Mouse (Mus musculus): ENCODE data around the gene Cacna1c.

Cacna1c gene

DNA sequence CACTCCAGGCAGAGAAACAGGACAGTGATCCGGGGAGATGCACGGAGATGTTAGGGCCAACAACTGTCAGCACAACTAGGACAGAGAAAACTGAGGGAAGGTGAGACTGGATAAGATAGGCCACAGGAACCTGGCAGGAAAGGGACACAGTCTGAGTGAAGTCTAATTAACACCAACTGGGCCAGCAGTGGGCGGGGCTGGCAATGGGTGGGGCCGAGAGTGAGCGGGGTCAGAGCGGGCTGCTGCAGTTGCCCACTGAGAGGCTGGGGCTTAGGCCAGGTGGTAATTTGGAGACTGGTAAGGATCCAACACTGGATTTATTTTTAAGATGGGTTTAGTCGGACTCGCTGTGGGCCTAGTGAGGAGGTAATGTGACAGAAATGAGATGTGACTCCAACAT is 418.8 kb downstream of the Cacna1c start:
- DNase-seq: peak; percentile 70

DNA sequence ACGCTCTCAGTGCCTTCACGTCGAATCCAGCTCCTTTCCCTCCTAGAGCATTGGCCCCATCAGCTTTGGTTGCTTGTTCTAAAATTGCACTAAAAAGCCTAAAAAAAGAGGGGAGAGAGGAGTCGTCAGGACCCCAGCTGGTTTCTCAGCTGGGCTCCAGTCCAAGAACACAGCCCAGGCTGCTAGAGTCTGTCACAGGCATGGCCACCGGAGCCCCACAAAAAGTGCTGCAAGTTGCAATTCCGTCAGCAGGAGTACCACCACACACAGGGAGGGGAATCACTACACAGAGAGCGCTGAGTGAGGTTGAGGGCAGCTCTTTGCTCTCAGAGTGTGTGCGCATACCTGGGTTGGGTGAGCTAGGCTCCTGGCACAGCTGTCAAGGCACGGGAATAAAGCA is 419.8 kb downstream of the Cacna1c start:
- no peak for DNase-seq

DNA sequence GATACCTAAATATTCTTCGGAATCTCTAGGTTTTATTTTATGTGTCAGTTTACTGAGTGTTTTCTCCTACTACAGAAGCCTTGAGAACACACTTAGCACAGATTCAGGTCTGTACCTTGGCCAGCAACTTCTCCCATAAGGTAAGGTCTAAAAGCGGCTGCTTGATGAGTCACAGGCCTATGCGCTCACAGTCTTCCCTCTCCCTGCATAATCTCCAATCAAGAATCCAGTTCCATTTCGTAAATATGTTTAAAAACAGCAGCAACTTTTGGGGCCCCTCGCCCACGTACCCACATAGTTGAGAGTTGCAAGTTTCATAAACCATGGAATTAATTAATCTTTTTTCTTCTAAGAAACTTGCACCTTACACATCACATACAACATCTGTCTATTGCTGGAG is 423.6 kb downstream of the Cacna1c start:
- DNase-seq: no peak

DNA sequence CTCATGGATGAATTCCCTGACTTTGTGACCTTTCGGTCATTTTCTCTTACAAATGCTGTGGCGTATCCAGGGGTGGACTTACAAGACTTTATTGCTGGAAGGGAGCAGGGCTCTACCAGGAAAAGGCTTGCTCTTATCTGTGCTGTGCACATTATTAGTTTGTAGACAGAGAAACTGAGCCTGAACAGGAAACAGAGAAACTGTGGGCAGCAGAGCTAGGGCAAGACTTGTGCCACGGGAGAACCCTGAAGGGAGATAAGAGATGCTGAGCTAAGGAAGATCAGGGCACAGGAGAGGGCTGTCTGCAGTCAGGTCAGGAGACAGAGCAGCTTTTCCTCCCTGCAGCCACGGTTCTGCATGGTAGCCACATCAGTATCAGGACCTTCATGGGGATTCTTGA is 425.1 kb downstream of the Cacna1c start:
- peak; percentile 68 for DNase-seq

DNA sequence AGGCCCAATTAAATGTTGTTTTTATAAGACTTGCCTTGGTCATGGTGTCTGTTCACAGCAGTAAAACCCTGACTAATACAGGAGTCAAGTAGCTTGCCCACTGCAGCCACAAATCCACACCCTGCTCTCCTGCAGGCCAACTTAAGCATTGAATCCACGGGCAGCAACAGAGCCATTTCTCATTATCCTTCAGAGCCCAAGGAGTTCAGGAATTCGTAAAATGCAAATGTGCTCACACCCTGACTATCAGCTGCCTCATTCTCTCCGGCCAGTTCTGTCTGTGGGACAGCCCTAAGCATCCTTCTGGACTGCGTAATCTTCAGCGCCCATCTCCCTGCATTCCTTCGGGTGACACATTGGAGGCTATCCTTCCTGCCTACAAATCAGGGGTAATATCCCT is 425.8 kb downstream of the Cacna1c start:
- no peak for DNase-seq

- DNase-seq: no peak
These were observed 426.4 kb downstream of the Cacna1c start for GRCm38 (mm10) chr6:118769792-118770191.

DNA sequence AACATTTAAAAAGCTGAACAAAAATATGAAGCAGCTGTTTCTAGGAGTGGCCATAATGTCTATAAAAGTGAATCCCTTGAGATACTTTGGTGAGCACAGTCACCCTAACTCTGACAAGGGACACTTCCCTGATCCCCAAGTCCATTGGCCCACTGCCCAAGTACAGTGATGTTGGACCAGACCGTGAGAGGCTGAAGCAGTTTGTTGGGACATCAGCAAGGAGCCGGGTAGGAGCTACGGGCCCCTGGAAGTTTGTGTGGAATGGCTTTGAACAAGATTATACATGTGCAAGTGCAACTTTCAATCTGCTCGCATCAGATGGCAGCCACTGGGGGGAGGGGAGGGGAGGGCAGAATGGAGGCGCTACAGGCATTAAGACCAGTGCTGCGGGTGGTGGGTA is 428.5 kb downstream of the Cacna1c start:
- DNase-seq: no peak

DNA sequence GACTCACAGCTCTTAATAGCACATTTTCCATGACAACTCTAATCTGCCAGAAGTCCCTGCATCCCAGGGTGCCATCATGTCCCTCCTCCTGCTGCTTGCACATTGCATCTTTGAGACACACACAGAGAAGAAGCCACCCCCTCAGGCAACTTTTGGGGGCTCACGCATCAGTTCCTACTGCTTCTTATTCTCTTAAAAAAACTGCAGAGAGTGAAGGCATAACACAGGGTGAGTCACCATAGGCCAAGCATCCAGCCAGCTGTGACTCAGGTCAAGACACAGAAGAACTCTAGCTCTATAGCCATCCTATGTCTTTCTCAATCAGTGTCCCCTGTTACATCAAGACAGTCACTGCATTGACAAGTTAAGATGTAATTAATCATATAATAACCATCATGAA is 431.0 kb downstream of the Cacna1c start:
- no peak for DNase-seq

DNA sequence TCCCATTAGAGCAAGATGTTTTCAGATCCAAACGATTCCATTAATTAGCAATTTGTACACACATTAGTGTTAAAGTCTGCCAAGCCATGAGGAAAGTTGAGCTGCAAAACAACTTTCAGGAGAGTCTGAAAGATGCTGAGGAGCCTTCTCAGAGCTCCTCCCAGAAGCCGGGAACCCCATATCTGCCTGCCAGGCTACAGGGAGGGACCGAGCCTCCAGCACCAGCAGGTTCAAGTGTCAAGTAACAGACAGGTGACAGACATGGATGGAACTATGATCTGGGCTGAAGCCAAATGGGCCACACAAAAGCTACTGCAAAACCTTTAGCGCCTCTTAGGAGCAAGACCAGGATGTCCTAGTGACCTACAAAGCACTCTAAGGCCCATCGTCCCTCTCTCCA is 437.2 kb downstream of the Cacna1c start:
- peak; percentile 84 for DNase-seq

DNA sequence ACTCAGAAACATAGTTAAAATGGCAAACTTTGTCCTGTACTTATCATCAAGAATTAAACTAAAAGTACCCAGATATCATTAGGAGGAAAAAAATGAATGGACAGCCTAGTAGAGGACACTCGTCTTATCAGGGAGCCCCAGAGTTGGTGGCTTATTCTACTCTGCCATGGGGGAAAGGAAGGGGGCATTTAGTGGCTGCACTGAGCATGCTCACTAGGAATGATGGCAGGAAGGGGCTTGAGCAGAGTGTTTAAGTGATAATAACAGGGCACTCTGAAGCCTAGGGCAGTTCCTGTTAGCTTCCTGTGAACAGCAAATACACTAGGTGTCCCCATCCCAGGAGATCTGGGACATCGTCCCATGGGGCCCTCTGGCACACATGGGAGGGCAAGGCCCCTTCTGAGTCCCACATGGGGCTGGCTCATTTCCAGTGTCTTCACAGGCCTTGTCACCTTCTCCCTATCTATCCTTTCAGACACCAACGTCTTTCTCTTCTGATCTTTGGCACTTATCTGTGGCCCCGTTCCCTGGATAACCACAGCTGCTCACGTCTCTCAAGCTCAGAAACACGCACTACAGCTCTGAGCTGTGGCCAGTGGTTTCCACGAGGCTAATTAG is 437.8 kb downstream of the Cacna1c start:
- peak; percentile 77 for DNase-seq

GRCm38 (mm10) chr6:118757533-118758289 is 438.5 kb downstream of the Cacna1c start:
- peak; percentile 82 for DNase-seq

DNA sequence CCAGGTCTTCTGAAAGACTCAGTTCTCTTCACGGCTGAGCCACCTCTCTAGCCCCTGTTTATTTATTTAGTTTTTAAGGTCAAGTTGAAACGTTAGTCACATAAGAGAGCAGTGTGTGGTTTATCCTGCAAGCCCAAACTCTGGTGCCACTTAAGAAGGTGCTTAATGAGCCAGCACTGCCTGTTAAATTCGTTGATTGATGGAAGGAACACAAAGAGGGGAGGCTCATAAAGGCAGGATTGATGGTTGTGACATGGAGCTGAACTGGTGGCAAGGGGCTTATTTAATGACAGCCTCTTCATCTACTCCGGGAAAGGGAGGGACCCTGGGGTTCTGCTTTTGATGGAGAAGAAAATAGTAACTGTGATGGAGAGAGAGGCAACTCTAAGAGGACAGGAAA is 439.7 kb downstream of the Cacna1c start:
- DNase-seq: no peak

GRCm38 (mm10) chr6:118755768-118756167 is 440.4 kb downstream of the Cacna1c start:
- no peak for DNase-seq

DNA sequence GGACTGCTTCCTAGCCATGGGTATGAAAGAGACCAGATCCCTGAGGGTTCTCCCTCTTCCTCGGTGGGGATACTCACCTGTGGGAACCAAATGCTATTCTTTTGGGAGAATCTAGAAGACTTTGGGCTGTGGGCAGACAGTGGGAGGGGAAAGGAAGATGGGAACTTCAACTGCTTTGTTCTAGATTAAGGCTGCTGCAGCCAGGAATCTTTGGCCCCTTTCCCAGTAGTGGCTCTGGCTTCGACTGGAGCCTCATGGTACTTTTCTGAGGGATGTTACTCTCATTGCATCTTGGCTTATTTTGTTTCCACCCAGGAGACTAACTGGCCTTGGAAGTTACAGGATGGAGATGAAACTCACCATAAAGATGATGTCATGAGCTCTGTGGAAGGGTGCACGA is 441.8 kb downstream of the Cacna1c start:
- DNase-seq: no peak

DNA sequence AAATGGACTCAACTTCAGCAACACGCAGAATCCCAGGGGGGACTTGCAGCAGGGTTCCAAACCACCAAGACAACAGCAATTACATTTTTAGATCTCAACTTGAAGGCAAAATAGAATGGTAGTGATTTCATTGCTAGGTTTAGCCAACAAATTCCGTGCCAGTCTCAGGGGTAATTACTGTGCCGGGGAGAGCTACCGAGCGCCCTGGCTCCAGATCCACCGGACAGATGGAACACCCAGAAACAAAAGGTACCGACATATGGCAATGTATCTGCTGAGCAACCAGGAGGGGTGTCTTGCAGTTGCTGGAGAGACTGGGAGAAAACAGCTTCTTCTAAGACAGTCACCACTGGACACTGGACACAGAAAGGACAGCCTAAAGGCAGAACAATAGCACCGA is 442.4 kb downstream of the Cacna1c start:
- DNase-seq: no peak

DNA sequence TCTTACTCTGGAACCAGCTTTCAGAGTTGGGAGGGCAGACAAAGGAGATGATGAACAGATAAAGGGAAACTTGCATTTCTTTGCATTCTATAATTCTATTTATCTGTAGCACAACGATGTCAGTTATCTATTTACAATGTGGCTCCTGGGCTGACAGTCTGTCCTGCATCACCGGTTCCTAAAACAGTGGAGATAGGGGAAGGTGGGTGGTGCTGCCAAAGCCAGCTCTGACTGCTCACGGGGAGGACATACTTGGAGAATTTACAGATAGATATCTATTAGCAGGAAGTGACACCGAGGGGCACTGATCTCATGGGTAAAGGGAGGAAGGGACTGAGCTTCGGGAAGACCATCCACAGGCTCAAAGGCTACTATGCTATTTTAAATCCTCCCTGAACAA is 443.2 kb downstream of the Cacna1c start:
- peak; percentile 65 for DNase-seq

GRCm38 (mm10) chr6:118749285-118749684 is 446.9 kb downstream of the Cacna1c start:
- no peak for DNase-seq

GRCm38 (mm10) chr6:118742701-118743100 is 453.5 kb downstream of the Cacna1c start:
- no peak for DNase-seq

- DNase-seq: no peak
These were observed 454.4 kb downstream of the Cacna1c start for GRCm38 (mm10) chr6:118741841-118742240.

DNA sequence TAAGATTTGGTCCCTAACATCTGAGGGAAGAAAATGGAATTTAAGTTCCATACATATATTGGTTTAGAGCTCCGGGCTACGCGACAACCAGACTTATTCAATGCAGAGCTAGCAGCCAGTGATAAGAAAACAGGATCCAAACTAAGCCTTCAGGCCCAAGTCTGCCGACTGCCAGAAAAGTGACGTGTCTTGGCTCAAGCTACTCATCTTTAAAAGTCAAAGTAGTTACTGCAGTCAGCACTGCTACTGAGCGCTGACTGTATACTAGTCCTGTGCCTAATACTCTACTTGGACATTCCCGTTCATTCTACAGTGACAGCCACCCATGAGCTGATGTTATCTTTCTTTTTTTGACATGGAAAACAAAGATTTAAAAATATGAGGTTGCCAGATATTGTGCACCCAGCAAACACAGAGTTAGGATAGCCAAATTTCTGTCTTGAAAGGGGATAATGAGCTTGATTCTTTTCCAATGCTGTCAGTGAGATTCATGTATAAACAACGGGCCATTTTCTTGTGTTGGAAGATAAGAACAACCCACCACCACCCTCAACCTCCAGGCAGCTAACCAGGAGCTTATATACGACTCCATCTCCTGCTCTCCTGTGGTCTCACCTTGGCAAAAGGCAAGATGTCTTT is 456.1 kb downstream of the Cacna1c start:
- DNase-seq: no peak

GRCm38 (mm10) chr6:118739344-118739743 is 456.9 kb downstream of the Cacna1c start:
- no peak for DNase-seq

- DNase-seq: no peak
These were observed 457.6 kb downstream of the Cacna1c start for GRCm38 (mm10) chr6:118738656-118739055.

GRCm38 (mm10) chr6:118737078-118737477 is 459.1 kb downstream of the Cacna1c start:
- peak; percentile 64 for DNase-seq

- DNase-seq: no peak
These were observed 459.7 kb downstream of the Cacna1c start for GRCm38 (mm10) chr6:118736491-118736890.
